Mouse (Mus musculus): ENCODE results near the gene Bcl2l12.

DNA sequence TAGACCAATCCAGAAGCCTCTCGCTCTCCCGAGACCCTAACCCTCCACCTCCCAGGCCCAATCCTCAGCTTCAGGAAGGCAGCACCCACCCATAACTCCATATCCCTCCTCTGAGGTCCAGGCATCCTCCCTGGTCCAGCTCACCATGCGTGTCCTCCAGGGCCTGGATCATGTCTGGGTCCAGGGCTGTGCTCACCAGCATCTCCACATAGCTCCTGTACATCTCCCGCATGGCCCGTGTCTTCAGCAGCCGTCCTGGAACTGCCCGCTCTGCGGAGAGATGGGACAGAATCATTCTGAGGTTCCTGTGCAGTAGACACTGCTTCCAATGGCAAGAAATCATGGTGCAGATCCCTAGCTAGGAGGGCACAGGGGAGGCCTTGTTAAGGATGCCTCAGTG, 32.3 kb upstream of the Bcl2l12 start:
- TF ChIP-seq CTCF (conservative IDR thresholded peaks at IDR 0.05; ENCODE audit: low read length) (no peak), POU5F1 (IDR thresholded peaks at IDR 0.05; ENCODE audit: borderline replicate concordance, low read length) (no peak)
